Mouse (Mus musculus) layer of hippocampus, adult 8-10 months (tissue): Measurements from ENCODE around the gene Acadl. TPM values are rescaled to one million over a fixed set of nuclear protein-coding genes. Genes with fewer than 3 reads are reported as not detected.

Source experiments
- DNase-seq, 2 experiments: peaks; one replicate each; pipeline ENCODE4 v3.0.0; 2022; ENCODE audit warnings: low spot score in 2 of 2
- total RNA-seq, 4 experiments: library from RNA; stranded (reverse); gene quantifications; 2 replicates each; pipeline ENCODE4 v1.2.4; 2022

Acadl gene
- 10 to 100 TPM; 32.9 to 37.0 (median 33.7) TPM for total RNA-seq

GRCm38 (mm10) chr1:66862712-66863511, at the start of gene Acadl:
Gene Acadl (minus strand): TSS chr1:66863277.
- peak; percentile 63 to 65 for DNase-seq

- DNase-seq = no peak
Measured at GRCm38 (mm10) chr1:66912305-66912704, 49.2 kb upstream of the Acadl start.

GRCm38 (mm10) chr1:66902566-66902965, 39.5 kb upstream of the Acadl start:
- DNase-seq = no peak

GRCm38 (mm10) chr1:66900946-66901345, 37.9 kb upstream of the Acadl start:
- DNase-seq = no peak

GRCm38 (mm10) chr1:66898261-66898660, 35.2 kb upstream of the Acadl start:
- DNase-seq = no peak

- no peak for DNase-seq
Measured at GRCm38 (mm10) chr1:66896556-66896955, 33.5 kb upstream of the Acadl start.

GRCm38 (mm10) chr1:66896125-66896524, 33.0 kb upstream of the Acadl start:
- peak; percentile 7 to 11 for DNase-seq

- peak; percentile 21 to 62 for DNase-seq
Measured at GRCm38 (mm10) chr1:66895837-66896118, 32.7 kb upstream of the Acadl start.

- DNase-seq = no peak
Measured at GRCm38 (mm10) chr1:66895093-66895836, 32.2 kb upstream of the Acadl start.

GRCm38 (mm10) chr1:66887175-66887574, 24.1 kb upstream of the Acadl start:
- no peak for DNase-seq

GRCm38 (mm10) chr1:66880217-66880616, 17.1 kb upstream of the Acadl start:
- no peak for DNase-seq

GRCm38 (mm10) chr1:66874740-66875139, 11.7 kb upstream of the Acadl start:
- DNase-seq = no peak

GRCm38 (mm10) chr1:66871591-66871990, 8.5 kb upstream of the Acadl start:
- DNase-seq = no peak

- DNase-seq = no peak
Measured at GRCm38 (mm10) chr1:66865633-66866032, 2.6 kb upstream of the Acadl start.

- DNase-seq = no peak
Measured at GRCm38 (mm10) chr1:66863741-66864495, 841 bp upstream of the Acadl start.

- no peak for DNase-seq
Measured at GRCm38 (mm10) chr1:66861764-66862672, 1.1 kb downstream of the Acadl start.

GRCm38 (mm10) chr1:66847506-66847905, 15.6 kb downstream of the Acadl start:
- no peak for DNase-seq

GRCm38 (mm10) chr1:66845690-66846318, 17.3 kb downstream of the Acadl start:
- no peak for DNase-seq

GRCm38 (mm10) chr1:66841938-66842337, 21.1 kb downstream of the Acadl start:
- DNase-seq = no peak

GRCm38 (mm10) chr1:66841510-66841909, 21.6 kb downstream of the Acadl start:
- DNase-seq = no peak
